Mouse (Mus musculus) liver, adult (tissue): ENCODE data around the gene Akr7a5.

Experiments
- GATA4 ChIP-seq: IDR thresholded peaks from 2 replicates; pipeline ENCODE4 v1.6.1; 2014; ENCODE audit warnings: mild to moderate bottlenecking, low read length; ENCODE audit not compliant: insufficient replicate concordance

Akr7a5 gene

DNA sequence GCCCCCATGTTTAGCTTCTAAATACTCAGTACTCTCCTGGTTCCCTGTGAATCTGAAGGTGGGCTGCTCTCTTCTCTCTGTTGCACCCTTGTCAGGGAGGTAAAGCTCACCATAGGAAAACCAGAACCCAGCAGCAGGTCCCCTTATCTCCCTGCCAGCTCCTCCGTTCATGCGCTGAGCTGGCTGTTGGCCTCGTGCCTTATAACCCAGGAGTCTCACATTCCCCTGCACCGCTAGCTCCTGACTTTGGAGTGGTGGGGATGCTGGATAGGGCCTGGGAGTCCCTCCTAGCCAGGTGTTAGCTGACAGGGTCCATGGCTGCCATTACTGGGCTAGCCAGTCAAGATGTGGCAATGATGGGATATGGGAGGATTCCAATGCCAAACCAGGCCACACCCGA lies 24.3 kb upstream of the Akr7a5 start:
- no peak for TF ChIP-seq GATA4

DNA sequence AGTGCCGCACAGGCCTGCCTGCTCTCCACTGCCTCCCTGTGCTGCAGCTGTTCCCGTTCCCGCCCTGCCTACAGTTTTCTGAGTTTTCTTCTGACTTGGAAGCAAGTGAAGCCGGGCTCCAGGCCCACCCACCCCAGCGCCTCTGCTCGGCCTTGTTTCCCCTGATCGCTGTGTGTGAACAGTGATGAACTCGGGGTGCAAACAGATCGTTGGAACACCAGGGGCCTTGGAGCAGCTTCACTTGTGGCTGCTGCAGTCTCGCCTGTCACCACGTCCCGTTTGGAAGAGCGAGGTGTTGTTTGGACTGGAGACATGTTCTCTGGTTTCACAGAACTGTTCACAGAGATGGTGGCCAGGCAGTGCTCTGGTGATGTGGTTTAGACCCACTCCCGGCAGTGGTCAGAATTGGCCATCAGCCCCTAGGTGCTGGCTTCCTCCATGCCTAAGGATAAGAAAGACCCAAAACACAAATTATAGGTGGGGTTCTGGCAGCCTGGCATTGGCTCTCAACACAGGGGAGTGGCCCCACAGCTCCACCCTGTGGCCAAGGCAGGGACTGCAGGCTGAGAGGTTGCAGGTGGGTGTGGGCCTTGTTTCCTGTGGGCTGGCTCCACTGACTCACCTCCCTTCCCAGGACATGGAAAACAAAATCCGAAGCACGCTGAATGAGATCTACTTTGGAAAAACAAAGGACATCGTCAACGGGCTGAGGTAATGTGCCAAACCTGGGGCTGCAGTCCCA lies 23.3 kb upstream of the Akr7a5 start:
- no peak for TF ChIP-seq GATA4

DNA sequence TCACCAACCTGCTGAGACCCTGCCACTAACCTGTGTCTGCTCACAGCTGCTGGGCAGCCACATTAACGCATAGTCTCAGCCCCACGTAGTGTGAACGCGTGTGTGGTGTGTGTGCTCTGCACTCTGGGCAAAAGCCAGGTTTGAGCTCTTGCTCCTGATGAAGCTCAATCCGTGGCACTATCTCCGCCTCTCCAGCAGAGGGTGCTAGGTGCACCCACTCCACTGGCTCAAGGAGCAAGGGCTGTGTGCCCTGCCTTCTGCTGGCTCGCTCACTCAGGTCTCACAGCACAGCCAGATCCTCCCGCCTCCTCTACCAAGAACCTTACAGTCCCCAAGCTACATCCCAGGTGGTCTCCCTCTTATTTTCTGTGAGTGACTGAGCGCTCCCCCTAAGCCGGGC lies 21.5 kb upstream of the Akr7a5 start:
- no peak for TF ChIP-seq GATA4

DNA sequence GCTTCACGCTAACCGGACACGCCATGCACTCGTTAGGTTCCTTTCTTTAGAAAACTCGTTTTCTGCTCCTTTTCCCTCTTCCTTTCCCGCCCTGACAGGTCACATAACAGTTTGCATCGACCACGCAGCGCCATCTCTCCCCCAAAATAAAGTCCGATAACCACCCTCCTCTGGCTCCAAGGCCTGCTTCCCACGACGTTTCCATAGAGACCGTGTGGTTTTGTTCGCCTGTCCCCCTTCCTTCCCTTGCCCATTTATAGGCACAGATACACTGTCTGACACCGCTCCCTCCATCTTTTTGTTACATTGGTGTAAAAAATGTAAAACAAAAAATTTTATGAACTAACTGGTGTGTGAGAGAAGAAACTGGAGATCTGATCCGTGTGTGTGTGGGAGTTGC lies 19.4 kb upstream of the Akr7a5 start:
- no peak for TF ChIP-seq GATA4

DNA sequence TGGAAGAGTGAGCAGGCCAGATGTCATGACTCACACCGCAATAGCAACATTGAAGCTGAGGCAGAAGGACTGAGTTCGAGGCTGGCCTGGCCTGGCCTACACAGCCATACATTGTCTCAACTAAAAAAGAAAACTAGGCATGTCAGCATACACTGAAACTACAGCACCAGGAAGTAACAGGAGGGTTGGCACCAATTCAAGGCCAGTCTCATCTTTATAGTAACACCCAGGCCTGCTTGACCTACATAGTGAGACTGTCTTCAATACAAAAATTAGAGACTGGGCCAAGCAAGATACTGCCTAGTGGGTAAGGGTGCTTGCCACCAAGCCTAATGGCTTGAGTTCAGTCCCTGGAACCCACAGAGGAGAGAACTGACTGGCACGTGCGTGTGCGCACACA lies 18.5 kb upstream of the Akr7a5 start:
- no peak for TF ChIP-seq GATA4

DNA sequence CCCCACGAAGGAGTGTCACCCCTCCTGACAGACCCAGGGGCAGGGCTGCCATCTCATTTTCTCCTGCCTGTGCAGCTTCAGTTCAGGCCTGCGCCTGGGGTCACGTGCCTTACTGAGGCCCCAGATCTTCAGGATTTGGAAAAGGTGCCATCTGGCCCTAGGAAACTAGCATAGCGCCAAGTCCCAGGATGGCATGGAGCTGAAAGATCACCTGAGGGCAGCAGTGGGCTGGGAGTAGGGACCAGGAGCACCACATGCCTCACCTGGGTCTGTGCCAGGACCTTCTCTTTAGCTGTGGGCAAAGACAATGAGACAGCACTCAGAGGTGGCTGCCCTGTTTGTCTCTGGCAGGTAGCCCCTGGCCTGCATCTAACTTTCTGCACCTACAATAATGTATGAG lies 13.0 kb upstream of the Akr7a5 start:
- no peak for TF ChIP-seq GATA4

DNA sequence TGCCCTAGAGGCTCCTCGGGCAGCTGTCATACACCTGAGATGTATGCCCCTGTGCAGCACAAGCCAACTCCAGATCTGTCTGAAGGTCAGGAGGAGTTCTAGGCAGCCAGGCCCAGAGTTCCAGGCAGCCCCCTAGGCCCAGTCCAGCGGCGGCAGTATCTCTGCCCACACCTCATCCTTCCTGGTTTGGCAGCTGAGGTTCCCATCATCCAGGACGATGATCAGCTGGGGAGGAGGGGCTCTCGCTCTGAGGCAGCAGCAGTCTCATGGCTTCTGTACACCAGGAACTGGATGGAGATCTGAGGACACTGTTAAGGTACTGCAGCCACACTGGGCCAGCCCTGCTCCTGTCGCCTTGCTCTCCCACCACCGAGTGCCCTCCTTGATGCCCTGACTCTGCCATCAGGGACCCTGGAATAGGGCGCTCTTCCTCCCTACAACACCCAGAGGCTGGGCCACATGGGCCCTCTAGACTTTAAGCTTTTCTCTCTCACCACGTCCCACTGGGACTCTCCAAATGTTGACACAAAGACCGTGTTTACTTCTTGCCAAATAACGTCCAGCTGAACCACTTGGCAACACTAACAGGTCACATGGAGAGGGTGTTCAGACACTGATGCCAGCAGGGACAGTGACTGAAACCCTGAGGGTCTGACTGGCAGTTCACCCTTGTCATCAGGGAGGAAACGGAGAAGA lies 11.7 kb upstream of the Akr7a5 start:
- no peak for TF ChIP-seq GATA4

DNA sequence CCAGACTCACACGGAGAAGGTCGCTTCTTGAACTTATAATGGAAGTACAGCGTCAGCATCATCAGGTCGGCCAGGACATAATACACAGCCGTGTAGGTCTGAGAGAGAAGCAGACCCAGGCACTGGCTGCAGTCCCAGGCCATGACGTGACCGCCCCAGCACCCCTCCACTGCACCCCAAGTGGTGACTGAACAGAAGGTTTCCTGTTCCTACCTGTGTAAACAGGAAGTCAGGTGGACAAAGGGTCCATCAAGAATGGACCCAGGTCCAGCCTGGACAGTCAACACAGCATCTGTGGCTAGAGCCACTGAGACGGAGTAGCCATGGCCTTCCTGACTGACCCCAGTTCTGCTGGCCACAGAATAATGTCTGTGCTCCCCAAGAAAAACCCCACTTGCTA lies 8.8 kb upstream of the Akr7a5 start:
- no peak for TF ChIP-seq GATA4

DNA sequence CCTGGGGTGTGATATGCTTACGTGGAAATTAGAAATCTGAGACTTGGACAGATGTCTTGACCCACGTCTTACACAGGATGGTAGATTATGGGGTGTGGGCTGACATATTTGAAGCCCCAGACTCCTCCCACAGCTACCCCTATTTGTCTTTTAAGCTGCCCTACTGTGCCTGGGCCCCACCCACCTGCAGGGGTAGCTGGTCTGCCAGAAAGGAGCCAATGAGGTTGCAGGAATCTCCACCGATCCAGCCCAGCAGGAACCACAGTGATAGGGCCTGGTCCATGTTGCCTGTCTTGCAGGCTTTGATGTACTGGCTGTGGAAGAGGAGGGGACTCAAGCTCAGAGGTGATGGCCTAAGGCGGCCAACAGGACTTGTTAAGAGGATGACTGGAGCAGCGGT lies 8.3 kb upstream of the Akr7a5 start:
- no peak for TF ChIP-seq GATA4

DNA sequence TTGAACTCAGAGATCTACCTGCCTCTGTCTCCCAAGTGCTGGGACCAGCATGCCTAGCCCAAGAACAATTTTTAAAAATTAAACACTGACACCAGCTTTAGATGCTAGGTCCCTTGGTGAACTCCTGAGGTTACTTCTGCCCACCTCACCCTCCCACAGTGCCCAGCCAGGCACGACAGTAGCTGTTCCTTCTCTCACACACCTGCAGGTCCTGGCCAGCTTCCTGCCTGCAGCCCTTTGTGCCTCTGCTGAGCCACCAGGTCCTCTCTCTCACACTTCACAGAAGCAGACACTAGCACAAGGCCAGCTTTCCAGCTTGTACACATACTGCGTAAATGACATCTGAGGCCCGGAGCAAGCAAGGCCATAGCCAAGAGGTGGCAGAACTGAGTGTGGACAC lies 5.0 kb upstream of the Akr7a5 start:
- no peak for TF ChIP-seq GATA4

DNA sequence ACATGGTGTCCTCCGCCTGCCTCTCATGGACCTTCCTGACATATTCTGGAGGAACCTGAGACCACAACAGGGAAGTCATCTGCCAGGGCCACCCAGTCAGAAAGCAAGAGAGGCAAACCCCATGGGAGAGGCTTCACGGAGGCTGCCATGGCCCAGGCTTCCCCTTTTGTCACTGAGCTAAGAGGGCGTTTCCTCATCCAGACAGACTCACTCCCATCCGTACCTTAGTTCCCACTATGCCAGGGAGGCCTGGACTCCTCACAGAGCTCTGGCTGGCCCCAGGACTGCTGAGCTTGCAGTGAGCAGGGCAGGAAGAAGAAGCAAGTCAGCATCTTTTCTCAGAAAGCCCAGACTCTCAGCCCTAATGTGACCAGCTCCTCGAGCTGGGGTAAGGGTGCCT lies 2.6 kb upstream of the Akr7a5 start:
- no peak for TF ChIP-seq GATA4

DNA sequence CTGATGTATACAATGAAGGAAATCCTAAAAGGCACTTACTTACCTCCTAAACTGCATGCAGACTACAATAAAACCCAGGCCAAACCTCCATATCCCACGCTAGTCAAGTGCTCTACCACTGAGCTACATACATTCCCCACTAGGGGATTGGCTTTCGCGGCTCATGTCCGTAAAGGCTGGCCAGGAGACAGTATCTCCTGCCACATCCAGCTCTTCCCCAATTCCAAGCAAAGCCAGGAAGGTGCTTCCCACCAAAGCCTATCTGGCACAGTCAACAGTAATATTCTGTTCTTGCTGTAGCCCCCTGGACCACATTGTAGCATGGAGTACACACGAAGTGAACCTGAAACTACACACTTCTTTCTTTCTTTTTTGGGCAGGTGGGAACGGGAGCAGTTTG lies 893 bp upstream of the Akr7a5 start:
- TF ChIP-seq GATA4, result no peak

DNA sequence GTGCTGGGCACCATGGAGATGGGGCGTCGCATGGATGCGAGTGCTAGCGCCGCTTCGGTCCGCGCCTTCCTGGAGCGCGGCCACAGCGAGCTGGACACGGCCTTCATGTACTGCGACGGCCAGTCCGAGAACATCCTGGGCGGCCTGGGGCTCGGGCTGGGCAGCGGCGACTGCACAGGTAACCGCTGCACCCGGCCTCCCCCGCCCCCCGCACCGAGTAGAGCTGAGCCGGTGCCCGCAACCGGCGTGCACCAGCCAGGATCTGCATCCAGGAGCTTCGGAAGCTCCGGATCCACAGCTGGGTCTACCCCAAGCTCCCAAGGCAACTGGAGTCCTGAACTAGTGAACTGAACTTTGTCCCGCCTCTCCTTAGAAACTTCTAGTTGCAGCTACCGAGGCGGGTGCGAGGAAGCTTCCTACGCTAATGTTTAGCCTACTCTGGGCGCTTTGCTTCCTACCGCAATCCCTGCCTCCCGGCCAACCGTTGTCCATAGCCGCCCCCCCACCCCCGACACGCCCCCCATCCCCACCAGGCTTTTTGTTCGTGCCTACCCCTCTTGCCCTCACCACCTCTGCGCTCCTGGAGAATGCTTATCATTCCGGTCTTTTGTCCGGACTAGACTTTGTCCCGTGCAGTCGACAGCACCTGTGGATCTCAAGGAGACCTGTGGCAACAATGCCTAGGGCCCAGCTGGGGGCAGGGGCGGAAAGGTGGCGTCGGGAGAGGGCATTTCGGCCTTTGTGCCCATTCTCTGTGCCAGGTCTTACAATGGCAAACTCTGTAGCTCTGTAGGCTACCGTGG lies 556 bp downstream of the Akr7a5 start:
- TF ChIP-seq GATA4, result no peak

DNA sequence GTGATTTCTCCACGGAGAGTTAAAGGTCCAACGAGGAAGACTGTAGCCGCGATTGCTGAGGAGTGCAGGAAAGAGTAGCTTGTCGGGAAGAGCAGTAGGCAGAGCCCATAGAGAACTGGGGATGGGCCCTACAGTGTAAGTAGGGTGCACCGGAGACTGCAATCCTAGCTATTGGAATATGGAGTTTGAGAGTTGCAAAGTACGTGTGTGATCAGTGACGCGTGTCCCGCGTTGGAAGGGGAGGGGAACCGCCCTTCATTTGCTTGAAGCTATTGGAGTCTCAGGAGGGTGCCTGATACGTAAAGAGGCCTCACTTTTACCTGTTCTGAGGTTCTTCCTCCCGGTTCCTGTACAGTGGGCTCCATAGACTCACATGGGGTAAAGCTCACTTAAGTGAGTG lies 1.2 kb downstream of the Akr7a5 start:
- no peak for TF ChIP-seq GATA4

DNA sequence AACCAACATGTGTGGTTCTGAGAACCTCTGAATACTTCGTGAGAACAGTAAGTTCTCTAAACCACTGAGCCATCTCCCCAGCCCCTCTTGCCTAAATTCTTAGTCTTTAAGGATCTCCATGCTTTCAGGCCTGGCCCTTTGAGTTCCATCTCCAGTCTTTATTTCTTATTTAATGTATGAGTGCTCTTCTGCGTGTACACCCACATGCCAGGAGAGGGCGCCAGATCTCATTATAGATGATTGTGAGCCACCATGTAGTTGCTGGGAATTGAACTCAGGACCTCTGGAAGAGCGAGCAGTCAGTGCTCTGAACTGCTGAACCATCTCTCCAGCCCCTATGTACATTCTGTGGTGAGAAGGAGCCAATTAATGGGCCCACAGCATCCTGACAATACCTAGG lies 2.1 kb downstream of the Akr7a5 start:
- TF ChIP-seq GATA4, result no peak

DNA sequence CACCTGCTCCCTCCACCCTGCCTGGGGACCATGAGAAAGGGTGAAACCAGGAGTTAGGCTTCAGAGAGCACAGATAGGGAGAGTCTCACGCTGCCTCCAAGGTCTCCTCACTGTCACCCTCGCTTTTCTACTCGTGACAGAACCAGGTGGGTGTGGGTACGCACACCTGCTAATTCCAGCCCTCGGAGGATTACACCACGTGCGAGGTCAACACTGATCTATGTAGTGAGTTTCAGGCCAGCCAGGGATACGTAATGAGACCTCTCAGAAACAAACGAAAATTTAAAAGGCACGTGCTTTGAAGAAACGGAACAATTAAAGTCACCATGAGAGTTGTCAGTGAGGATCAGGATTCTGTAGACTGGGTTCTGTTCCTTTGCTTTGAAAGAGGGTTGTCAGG lies 7.9 kb downstream of the Akr7a5 start:
- TF ChIP-seq GATA4, result no peak
